Mouse (Mus musculus) lung, postnatal 0 days (tissue): ENCODE data around the gene Ndufb7. TPM values are rescaled to one million over a fixed set of nuclear protein-coding genes. Genes with fewer than 3 reads are reported as not detected.

Source experiments
- ATAC-seq: fragments of 200-750 bp; cut with Nextera tagmentation; 2 replicates; pipeline ENCODE4 v1.8.0; 2017; ENCODE audit warnings: moderate library complexity
- DNase-seq: peaks from one replicate; pipeline ENCODE4 v3.0.0-alpha.2; 2016; ENCODE audit warnings: low spot score
- H3K27ac ChIP-seq: fragments of 300-500 bp; sonication (generic); 2 replicates; pipeline ENCODE4 v1.5.1; 2014; ENCODE audit warnings: antibody characterized with exemption, mild to moderate bottlenecking, low read length, mixed read lengths
- H3K27me3 ChIP-seq: fragments of 300-500 bp; sonication (generic); replicated peaks from 2 replicates; pipeline ENCODE4 v1.6.1; 2014; ENCODE audit warnings: low read length, mixed read lengths; ENCODE audit not compliant: insufficient read depth
- H3K36me3 ChIP-seq: fragments of 300-500 bp; sonication (generic); 2 replicates; pipeline ENCODE4 v1.6.1; 2014; ENCODE audit warnings: low read length, mixed read lengths; ENCODE audit not compliant: insufficient read depth
- H3K4me1 ChIP-seq: fragments of 300-500 bp; sonication (generic); 2 replicates; pipeline ENCODE4 v1.6.1; 2014; ENCODE audit warnings: antibody characterized with exemption, low read depth, low read length, mixed read lengths; ENCODE audit not compliant: insufficient read depth
- H3K4me2 ChIP-seq: fragments of 300-500 bp; sonication (generic); replicated peaks from 2 replicates; pipeline ENCODE4 v1.6.1; 2014; ENCODE audit warnings: low read depth, mild to moderate bottlenecking, low read length, moderate library complexity, mixed read lengths
- H3K4me3 ChIP-seq: fragments of 300-500 bp; sonication (generic); 2 replicates; pipeline ENCODE4 v1.5.1; 2014; ENCODE audit warnings: low read depth, low read length
- H3K9ac ChIP-seq: fragments of 300-500 bp; sonication (generic); replicated peaks from 2 replicates; pipeline ENCODE4 v1.6.1; 2014; ENCODE audit warnings: low read depth, mild to moderate bottlenecking
- H3K9me3 ChIP-seq: fragments of 300-500 bp; sonication (generic); 2 replicates; pipeline ENCODE4 v1.6.1; 2016; ENCODE audit warnings: low read length, mixed read lengths
- CTCF ChIP-seq: IDR thresholded peaks from 2 replicates; pipeline ENCODE4 v1.5.1; 2016; ENCODE audit warnings: antibody characterized with exemption, mild to moderate bottlenecking
- EP300 ChIP-seq: IDR thresholded peaks from 2 replicates; pipeline ENCODE4 v1.6.1; 2016; ENCODE audit warnings: antibody characterized with exemption, mild to moderate bottlenecking, control low read depth
- WGBS: fragments of 180-500 bp; shearing (Covaris S2); extraction: QIAGEN DNeasy Blood & Tissue Kit; methylation state at CpG from one replicate; pipeline ENCODE4 v1.1.7; 2014; 5-methylcytosine and 5-hydroxymethylcytosine counted together
- polyA plus RNA-seq: library from polyadenylated mRNA; unstranded; fragments of >200 nt; fragmentation: Nextera tagmentation; extraction: Ambion mirVana; gene quantifications from 2 replicates; pipeline ENCODE4 v1.2.1, GENCODE M21; 2015

Gene Ndufb7
- polyA plus RNA-seq, 1 experiment from 2014 or later: 286 TPM

- no peak overlapping the region for H3K4me3 ChIP-seq
- no peak overlapping the region for H3K4me2 ChIP-seq
- no peak overlapping the region for H3K27ac ChIP-seq
- ATAC-seq (no peak), DNase-seq (no peak)
- WGBS: 62% methylated on average over 17 of the region's 17 CpGs
- H3K36me3 ChIP-seq: no peaks in the 10 kb centered on the region
- H3K9ac ChIP-seq: no peak overlapping the region
- TF ChIP-seq CTCF: no peak
- TF ChIP-seq EP300: no peak
- no peaks in the 10 kb centered on the region for H3K9me3 ChIP-seq
- no peaks in the 10 kb centered on the region for H3K27me3 ChIP-seq
- H3K4me1 ChIP-seq: peaks cover 12% of the 10 kb centered on the region; the same call in 1 of the 2 replicates
These were observed 11.9 kb downstream of the Ndufb7 start for GRCm38 (mm10) chr8:83578131-83579055.

GRCm38 (mm10) chr8:83579676-83580075 lies 13.2 kb downstream of the Ndufb7 start:
- H3K9ac ChIP-seq: no peak overlapping the region
- no peak overlapping the region for H3K27ac ChIP-seq
- no peak overlapping the region for H3K4me3 ChIP-seq
- no peak for TF ChIP-seq EP300
- TF ChIP-seq CTCF: no peak
- H3K36me3 ChIP-seq: no peaks in the 10 kb centered on the region
- no peaks in the 10 kb centered on the region for H3K27me3 ChIP-seq
- H3K9me3 ChIP-seq: no peaks in the 10 kb centered on the region
- peaks cover 12% of the 10 kb centered on the region; the same call in 1 of the 2 replicates for H3K4me1 ChIP-seq
- H3K4me2 ChIP-seq: no peak overlapping the region
- DNase-seq: no peak
- no peak for ATAC-seq
- WGBS: 78% methylated on average over 8 of the region's 8 CpGs

- no peak for DNase-seq
- Histone ChIP-seq H3K9me3 (no peaks in the 10 kb centered on the region), H3K9ac (no peak overlapping the region), H3K27ac (no peak overlapping the region), H3K4me3 (no peak overlapping the region), H3K27me3 (no peaks in the 10 kb centered on the region), H3K4me2 (no peak overlapping the region), H3K4me1 (peaks cover 12% of the 10 kb centered on the region; the same call in 1 of the 2 replicates), H3K36me3 (no peaks in the 10 kb centered on the region)
- 80% methylated on average over 8 of the region's 8 CpGs for WGBS
- no peak for ATAC-seq
- no peak for TF ChIP-seq CTCF
- no peak for TF ChIP-seq EP300
These were observed 14.4 kb downstream of the Ndufb7 start for GRCm38 (mm10) chr8:83580826-83581225.

- no peak for TF ChIP-seq CTCF
- TF ChIP-seq EP300: no peak
- no peak overlapping the region for H3K27ac ChIP-seq
- no peak for DNase-seq
These were observed 15.8 kb downstream of the Ndufb7 start for GRCm38 (mm10) chr8:83582226-83582625.

GRCm38 (mm10) chr8:83583236-83583635 lies 16.8 kb downstream of the Ndufb7 start:
- Histone ChIP-seq H3K27me3 (no peaks in the 10 kb centered on the region), H3K27ac (no peak overlapping the region), H3K4me3 (no peak overlapping the region), H3K36me3 (no peaks in the 10 kb centered on the region), H3K9me3 (no peaks in the 10 kb centered on the region), H3K4me2 (no peak overlapping the region), H3K4me1 (no peaks in the 10 kb centered on the region), H3K9ac (no peak overlapping the region)
- no peak for ATAC-seq
- 72% methylated on average over 15 of the region's 15 CpGs for WGBS
- no peak for TF ChIP-seq CTCF
- no peak for TF ChIP-seq EP300
- no peak for DNase-seq

More at GRCm38 (mm10) chr8:83582226-83582625, 15.8 kb downstream of the Ndufb7 start:
- whole genome bisulfite sequencing: 78% methylated on average over 8 of the region's 8 CpGs
- no peak overlapping the region for H3K4me2 ChIP-seq
- no peak overlapping the region for H3K4me3 ChIP-seq
- H3K36me3 ChIP-seq: no peaks in the 10 kb centered on the region
- H3K27me3 ChIP-seq: no peaks in the 10 kb centered on the region
- no peaks in the 10 kb centered on the region for H3K9me3 ChIP-seq
- peaks cover 4% of the 10 kb centered on the region; the same call in 1 of the 2 replicates for H3K4me1 ChIP-seq
- ATAC-seq: no peak
- no peak overlapping the region for H3K9ac ChIP-seq

GRCm38 (mm10) chr8:83584771-83585170 lies 18.3 kb downstream of the Ndufb7 start:
- no peak for DNase-seq
- Histone ChIP-seq H3K27me3 (no peaks in the 10 kb centered on the region), H3K4me2 (no peak overlapping the region), H3K4me3 (no peak overlapping the region), H3K4me1 (no peaks in the 10 kb centered on the region), H3K9ac (no peak overlapping the region), H3K36me3 (no peaks in the 10 kb centered on the region), H3K27ac (no peak overlapping the region), H3K9me3 (no peaks in the 10 kb centered on the region)
- no peak for TF ChIP-seq EP300
- TF ChIP-seq CTCF: no peak
- 80% methylated on average over 1 of the region's 1 CpGs for WGBS
- no peak for ATAC-seq
